Mouse (Mus musculus) forebrain, embryonic 12.5 days (tissue): Measurements from ENCODE around the gene Gm10985. TPM values are rescaled to one million over a fixed set of nuclear protein-coding genes. Genes with fewer than 3 reads are reported as not detected.

ENCODE experiments used
- ATAC-seq: fragments of 200-750 bp; cut with Nextera tagmentation; 2 replicates; pipeline ENCODE4 v1.8.0; 2017; ENCODE audit warnings: moderate TSS enrichment; ENCODE audit not compliant: low FRiP score
- H3K27ac ChIP-seq: fragments of 300-500 bp; sonication (generic); 2 replicates; pipeline ENCODE4 v1.5.1; 2016; ENCODE audit warnings: mild to moderate bottlenecking
- H3K27me3 ChIP-seq: fragments of 300-500 bp; sonication (generic); 2 replicates; pipeline ENCODE4 v1.6.1; 2016; ENCODE audit warnings: mild to moderate bottlenecking
- H3K36me3 ChIP-seq: fragments of 300-500 bp; sonication (generic); replicated peaks from 2 replicates; pipeline ENCODE4 v1.6.1; 2016; ENCODE audit warnings: mild to moderate bottlenecking
- H3K4me1 ChIP-seq: fragments of 300-500 bp; sonication (generic); 2 replicates; pipeline ENCODE4 v1.6.1; 2016
- H3K4me2 ChIP-seq: fragments of 300-500 bp; sonication (generic); 2 replicates; pipeline ENCODE4 v1.6.1; 2016; ENCODE audit warnings: mild to moderate bottlenecking, moderate library complexity
- H3K4me3 ChIP-seq: fragments of 300-500 bp; sonication (generic); replicated peaks from 2 replicates; pipeline ENCODE4 v1.5.1; 2016; ENCODE audit warnings: mild to moderate bottlenecking
- H3K9ac ChIP-seq: fragments of 300-500 bp; sonication (generic); 2 replicates; pipeline ENCODE4 v1.6.1; 2016; ENCODE audit warnings: mild to moderate bottlenecking
- H3K9me3 ChIP-seq: fragments of 300-500 bp; sonication (generic); 2 replicates; pipeline ENCODE4 v1.6.1; 2016
- WGBS: fragments of 180-500 bp; shearing (Covaris S2); methylation state at CpG from one replicate; pipeline ENCODE4 v1.1.7; 2016; 5-methylcytosine and 5-hydroxymethylcytosine counted together
- polyA plus RNA-seq: library from polyadenylated mRNA; unstranded; fragments of >200 nt; fragmentation: Nextera tagmentation; extraction: Ambion mirVana; gene quantifications from 2 replicates; pipeline ENCODE4 v1.2.1, GENCODE M21; 2016

Gene Gm10985
- polyA plus RNA-seq = not detected in 2 replicates

GRCm38 (mm10) chr3:53844786-53845185 is at the start of gene Gm10985:
TSS of gene Gm10985 (plus strand) at chr3:53845086.
- H3K27me3 ChIP-seq = no peaks in the 10 kb centered on the region
- no peaks in the 10 kb centered on the region for H3K9me3 ChIP-seq
- no peak within 1 kb of the TSS for H3K9ac ChIP-seq
- no peaks in the 10 kb centered on the region for H3K36me3 ChIP-seq
- H3K4me1 ChIP-seq = no peaks in the 10 kb centered on the region
- H3K4me3 ChIP-seq = no peak within 1 kb of the TSS
- no peak for ATAC-seq
- no peak within 1 kb of the TSS for H3K27ac ChIP-seq
- H3K4me2 ChIP-seq = no peak within 1 kb of the TSS
- WGBS = 72% methylated on average over 2 of the region's 2 CpGs

- H3K9ac ChIP-seq = no peak overlapping the region
- H3K4me2 ChIP-seq = no peak overlapping the region
- no peaks in the 10 kb centered on the region for H3K4me1 ChIP-seq
- no peaks in the 10 kb centered on the region for H3K27me3 ChIP-seq
- H3K4me3 ChIP-seq = no peak overlapping the region
- no peaks in the 10 kb centered on the region for H3K36me3 ChIP-seq
- no peak for ATAC-seq
- 88% methylated on average over 1 of the region's 1 CpGs for WGBS
- H3K27ac ChIP-seq = no peak overlapping the region
- H3K9me3 ChIP-seq = no peaks in the 10 kb centered on the region
Measured at GRCm38 (mm10) chr3:53796933-53797332, 48.0 kb upstream of the Gm10985 start.

- no peaks in the 10 kb centered on the region for H3K36me3 ChIP-seq
- H3K9ac ChIP-seq = no peak overlapping the region
- no peaks in the 10 kb centered on the region for H3K4me1 ChIP-seq
- ATAC-seq = no peak
- 71% methylated on average over 2 of the region's 2 CpGs for WGBS
- H3K9me3 ChIP-seq = no peaks in the 10 kb centered on the region
- no peaks in the 10 kb centered on the region for H3K27me3 ChIP-seq
- no peak overlapping the region for H3K4me3 ChIP-seq
- H3K27ac ChIP-seq = no peak overlapping the region
- H3K4me2 ChIP-seq = no peak overlapping the region
Measured at GRCm38 (mm10) chr3:53799671-53800070, 45.2 kb upstream of the Gm10985 start.

GRCm38 (mm10) chr3:53813421-53813977 is 31.4 kb upstream of the Gm10985 start:
- Histone ChIP-seq H3K27ac (no peak overlapping the region), H3K9ac (no peak overlapping the region), H3K9me3 (no peaks in the 10 kb centered on the region), H3K4me2 (no peak overlapping the region), H3K4me1 (no peaks in the 10 kb centered on the region), H3K27me3 (no peaks in the 10 kb centered on the region), H3K36me3 (no peaks in the 10 kb centered on the region), H3K4me3 (no peak overlapping the region)
- ATAC-seq = no peak
- WGBS = 84% methylated on average over 7 of the region's 7 CpGs

- H3K27me3 ChIP-seq = no peaks in the 10 kb centered on the region
- no peak overlapping the region for H3K27ac ChIP-seq
- H3K4me3 ChIP-seq = no peak overlapping the region
- H3K36me3 ChIP-seq = no peaks in the 10 kb centered on the region
- H3K4me2 ChIP-seq = no peak overlapping the region
- H3K4me1 ChIP-seq = no peaks in the 10 kb centered on the region
- WGBS = 77% methylated on average over 2 of the region's 2 CpGs
- H3K9me3 ChIP-seq = no peaks in the 10 kb centered on the region
- no peak for ATAC-seq
- no peak overlapping the region for H3K9ac ChIP-seq
Measured at GRCm38 (mm10) chr3:53834238-53834637, 10.6 kb upstream of the Gm10985 start.

GRCm38 (mm10) chr3:53846206-53846928 is 1.5 kb downstream of the Gm10985 start:
- H3K4me2 ChIP-seq = no peak overlapping the region
- H3K27me3 ChIP-seq = no peaks in the 10 kb centered on the region
- 82% methylated on average over 7 of the region's 7 CpGs for WGBS
- H3K9me3 ChIP-seq = no peaks in the 10 kb centered on the region
- no peak for ATAC-seq
- H3K36me3 ChIP-seq = no peaks in the 10 kb centered on the region
- H3K4me1 ChIP-seq = no peaks in the 10 kb centered on the region
- no peak overlapping the region for H3K4me3 ChIP-seq
- no peak overlapping the region for H3K27ac ChIP-seq
- no peak overlapping the region for H3K9ac ChIP-seq

- no peak overlapping the region for H3K4me3 ChIP-seq
- no peaks in the 10 kb centered on the region for H3K4me1 ChIP-seq
- WGBS = 76% methylated on average over 4 of the region's 4 CpGs
- no peaks in the 10 kb centered on the region for H3K9me3 ChIP-seq
- H3K36me3 ChIP-seq = no peaks in the 10 kb centered on the region
- H3K9ac ChIP-seq = no peak overlapping the region
- no peak overlapping the region for H3K27ac ChIP-seq
- H3K27me3 ChIP-seq = no peaks in the 10 kb centered on the region
- no peak for ATAC-seq
- no peak overlapping the region for H3K4me2 ChIP-seq
Measured at GRCm38 (mm10) chr3:53847726-53848125, 2.8 kb downstream of the Gm10985 start.

- no peaks in the 10 kb centered on the region for H3K36me3 ChIP-seq
- no peaks in the 10 kb centered on the region for H3K27me3 ChIP-seq
- 82% methylated on average over 11 of the region's 11 CpGs for WGBS
- ATAC-seq = no peak
- H3K9ac ChIP-seq = no peak overlapping the region
- no peak overlapping the region for H3K4me2 ChIP-seq
- no peak overlapping the region for H3K4me3 ChIP-seq
- no peaks in the 10 kb centered on the region for H3K4me1 ChIP-seq
- H3K27ac ChIP-seq = no peak overlapping the region
- no peaks in the 10 kb centered on the region for H3K9me3 ChIP-seq
Measured at GRCm38 (mm10) chr3:53848262-53848661, 3.4 kb downstream of the Gm10985 start.

- H3K4me2 ChIP-seq = no peak overlapping the region
- H3K27me3 ChIP-seq = no peaks in the 10 kb centered on the region
- no peaks in the 10 kb centered on the region for H3K9me3 ChIP-seq
- H3K4me3 ChIP-seq = no peak overlapping the region
- no peaks in the 10 kb centered on the region for H3K4me1 ChIP-seq
- H3K9ac ChIP-seq = no peak overlapping the region
- peaks cover 22% of the 10 kb centered on the region for H3K36me3 ChIP-seq
- no peak for ATAC-seq
- WGBS = 87% methylated on average over 4 of the region's 4 CpGs
- H3K27ac ChIP-seq = no peak overlapping the region
Measured at GRCm38 (mm10) chr3:53854261-53854660, 9.4 kb downstream of the Gm10985 start.

GRCm38 (mm10) chr3:53854831-53855230 is 9.9 kb downstream of the Gm10985 start:
- Histone ChIP-seq H3K36me3 (peaks cover 28% of the 10 kb centered on the region), H3K27me3 (no peaks in the 10 kb centered on the region), H3K4me2 (no peak overlapping the region), H3K27ac (no peak overlapping the region), H3K9ac (no peak overlapping the region), H3K4me3 (no peak overlapping the region), H3K9me3 (no peaks in the 10 kb centered on the region), H3K4me1 (no peaks in the 10 kb centered on the region)
- 95% methylated on average over 3 of the region's 3 CpGs for WGBS
- no peak for ATAC-seq

GRCm38 (mm10) chr3:53863383-53864220 is 18.7 kb downstream of the Gm10985 start, which contains the start of gene Ufm1:
TSS of gene Ufm1 (minus strand) at chr3:53863830.
- Histone ChIP-seq H3K27me3 (no peaks in the 10 kb centered on the region), H3K4me1 (peaks cover 6% of the 10 kb centered on the region), H3K9ac (peak within 1 kb of the TSS; percentile 73), H3K27ac (0 out of 2 replicates have a peak within 1 kb of the TSS, but pooled peaks have one; percentile 13), H3K4me3 (peak within 1 kb of the TSS; percentile 79), H3K4me2 (peak within 1 kb of the TSS; percentile 90), H3K36me3 (peaks cover 29% of the 10 kb centered on the region), H3K9me3 (no peaks in the 10 kb centered on the region)
- under 1% methylated on average over 58 of the region's 58 CpGs for WGBS
- peak; percentile 99 for ATAC-seq

GRCm38 (mm10) chr3:53868212-53868611 is 23.3 kb downstream of the Gm10985 start:
- H3K36me3 ChIP-seq = no peaks in the 10 kb centered on the region
- no peak overlapping the region for H3K4me3 ChIP-seq
- 0 out of 2 replicates have a peak, but pooled peaks cover 3% of the 10 kb centered on the region for H3K27me3 ChIP-seq
- WGBS = 86% methylated on average over 4 of the region's 4 CpGs
- ATAC-seq = no peak
- H3K9me3 ChIP-seq = no peaks in the 10 kb centered on the region
- H3K9ac ChIP-seq = no peak overlapping the region
- no peak overlapping the region for H3K27ac ChIP-seq
- no peak overlapping the region for H3K4me2 ChIP-seq
- H3K4me1 ChIP-seq = peaks cover 6% of the 10 kb centered on the region
